Mouse (Mus musculus): ENCODE measurements at regions not wholly inside any gene's neighbourhood (a gene's known extent, or its start where the extent isn't known, plus 50 kb on each side); places are given as distances from the start of the nearest gene placed in this dataset.
A peak's percentile ranks its signal among the peaks of the same experiment; 100 is the strongest.

- no peak for DNase-seq (ENCODE audit: extremely low spot score in 1 of 2, low spot score in 1 of 2)
These were observed 433.8 kb upstream of the Dph6 start for GRCm38 (mm10) chr2:115088421-115089120.

- peak in 1 of 2 experiments; percentile 10 for DNase-seq (ENCODE audit: extremely low spot score in 1 of 2, low spot score in 1 of 2)
These were observed 435.8 kb upstream of the Dph6 start for GRCm38 (mm10) chr2:115090430-115091175.

- no peak for DNase-seq (ENCODE audit: extremely low spot score in 1 of 2, low spot score in 1 of 2)
These were observed 440.6 kb upstream of the Dph6 start for GRCm38 (mm10) chr2:115095351-115095750.

GRCm38 (mm10) chr2:115101501-115101900 is 446.7 kb upstream of the Dph6 start:
- no peak for DNase-seq (ENCODE audit: extremely low spot score in 1 of 2, low spot score in 1 of 2)

GRCm38 (mm10) chr2:115119429-115120205 is 461.9 kb upstream of the BC052040 start:
- DNase-seq (ENCODE audit: extremely low spot score in 1 of 2, low spot score in 1 of 2), result no peak

- DNase-seq (ENCODE audit: extremely low spot score in 1 of 2, low spot score in 1 of 2), result no peak
These were observed 461.4 kb upstream of the BC052040 start for GRCm38 (mm10) chr2:115120206-115120503.

GRCm38 (mm10) chr2:115126625-115127369 is 454.7 kb upstream of the BC052040 start:
- no peak for DNase-seq (ENCODE audit: extremely low spot score in 1 of 2, low spot score in 1 of 2)

GRCm38 (mm10) chr2:115131746-115132145 is 449.8 kb upstream of the BC052040 start:
- DNase-seq (ENCODE audit: extremely low spot score in 1 of 2, low spot score in 1 of 2), result no peak

GRCm38 (mm10) chr2:115132165-115132592 is 449.3 kb upstream of the BC052040 start:
- DNase-seq (ENCODE audit: extremely low spot score in 1 of 2, low spot score in 1 of 2), result no peak

GRCm38 (mm10) chr2:115141416-115141815 is 440.1 kb upstream of the BC052040 start:
- DNase-seq (ENCODE audit: extremely low spot score in 1 of 2, low spot score in 1 of 2), result no peak

- DNase-seq (ENCODE audit: extremely low spot score in 1 of 2, low spot score in 1 of 2), result no peak
These were observed 409.4 kb upstream of the BC052040 start for GRCm38 (mm10) chr2:115172111-115172510.

GRCm38 (mm10) chr2:115177076-115177475 is 404.4 kb upstream of the BC052040 start:
- no peak for DNase-seq (ENCODE audit: extremely low spot score in 1 of 2, low spot score in 1 of 2)

- DNase-seq (ENCODE audit: extremely low spot score in 1 of 2, low spot score in 1 of 2), result no peak
These were observed 403.6 kb upstream of the BC052040 start for GRCm38 (mm10) chr2:115177896-115178295.

- no peak for DNase-seq (ENCODE audit: extremely low spot score in 1 of 2, low spot score in 1 of 2)
These were observed 370.3 kb upstream of the BC052040 start for GRCm38 (mm10) chr2:115211191-115211590.

GRCm38 (mm10) chr2:115213181-115213970 is 368.1 kb upstream of the BC052040 start:
- DNase-seq (ENCODE audit: extremely low spot score in 1 of 2, low spot score in 1 of 2), result no peak

GRCm38 (mm10) chr2:115214292-115214691 is 367.2 kb upstream of the BC052040 start:
- no peak for DNase-seq (ENCODE audit: extremely low spot score in 1 of 2, low spot score in 1 of 2)

- DNase-seq (ENCODE audit: extremely low spot score in 1 of 2, low spot score in 1 of 2), result no peak
These were observed 351.5 kb upstream of the BC052040 start for GRCm38 (mm10) chr2:115230041-115230440.

GRCm38 (mm10) chr2:115247673-115248072 is 333.8 kb upstream of the BC052040 start:
- DNase-seq (ENCODE audit: extremely low spot score in 1 of 2, low spot score in 1 of 2), result no peak

- DNase-seq (ENCODE audit: extremely low spot score in 1 of 2, low spot score in 1 of 2), result no peak
These were observed 331.3 kb upstream of the BC052040 start for GRCm38 (mm10) chr2:115250019-115250807.

Measured in frontal cortex, adult 2 months (tissue).